Mouse (Mus musculus): ENCODE measurements around the gene Clcn6.

DNA sequence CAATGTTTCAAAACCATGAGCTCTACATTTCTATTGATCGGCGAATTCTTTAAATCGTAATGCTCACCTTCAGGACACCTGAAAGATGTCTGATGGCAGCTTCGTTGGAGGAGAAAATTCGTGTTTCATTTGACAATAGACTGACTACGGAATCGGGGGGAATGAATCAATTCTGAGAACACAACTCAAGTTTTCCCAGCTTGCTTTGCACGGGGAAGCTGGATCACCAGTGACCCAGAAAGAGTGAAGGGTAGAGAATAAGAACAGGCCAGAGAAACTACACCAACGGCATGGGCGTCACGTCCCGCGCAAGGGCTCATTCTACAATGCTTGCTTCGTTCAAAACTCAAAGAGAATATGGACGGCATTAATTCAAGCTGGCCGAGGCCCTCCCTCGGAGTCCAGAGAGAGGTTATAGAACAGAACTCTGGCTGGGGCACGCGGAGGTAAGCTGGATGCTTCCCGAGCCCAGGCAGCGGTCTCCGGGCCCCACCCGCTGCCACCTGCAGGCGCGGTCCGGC is 482 bp downstream of the Clcn6 start:
- TF ChIP-seq HCFC1 (IDR thresholded peaks at IDR 0.05; ENCODE audit: borderline replicate concordance, insufficient read depth, low read length) (no peak), ZNF384 (IDR thresholded peaks at IDR 0.05; ENCODE audit: low read depth, low read length) (no peak), MAFK (IDR thresholded peaks at IDR 0.05; ENCODE audit: insufficient read depth, low read depth, low read length) (no peak)
